In the genomic region with DNA sequence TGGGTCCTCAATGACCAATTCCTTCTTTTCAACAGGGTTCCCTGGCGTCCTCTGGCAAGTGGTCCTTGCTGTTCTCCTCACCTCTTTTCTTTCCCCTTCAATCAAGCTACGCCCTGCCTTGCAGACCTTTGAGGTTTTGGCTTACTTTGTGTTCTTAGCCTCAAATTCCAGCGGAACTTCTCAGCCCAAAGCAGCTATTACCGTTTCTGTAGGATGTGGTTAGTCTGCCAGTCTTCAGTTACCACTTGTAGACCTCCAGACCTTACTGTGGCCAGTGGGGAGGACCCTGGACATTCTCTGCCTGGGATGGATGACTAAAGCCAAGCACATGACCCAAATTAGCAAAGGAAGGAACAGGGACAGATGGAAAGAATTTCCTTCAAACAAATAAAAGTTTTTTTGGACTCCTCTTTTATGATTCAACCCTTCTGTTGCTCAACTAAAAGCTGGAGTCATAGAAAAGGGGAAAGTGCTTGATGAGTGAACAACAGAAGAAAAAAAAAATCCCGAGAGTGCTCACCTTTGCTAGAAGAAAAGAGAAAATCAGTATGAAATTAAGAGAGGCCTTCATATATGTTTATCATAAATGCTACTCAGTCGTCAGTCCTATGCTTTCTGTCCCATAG, we compare ENCODE assay signal across 13 mouse cellular contexts.
"Had no signal": no experiment of that assay in that cellular context is flagged by ENCODE, and none has a peak within 500 bp of the region (broad histone marks: within the 10 kb centered on the region; RNA-seq: fewer than 3 reads in every experiment).

No protein-coding gene starts in this region.

- H3K27ac ChIP-seq: kidney, postnatal 0 days; layer of hippocampus, adult 2 months; limb, embryonic 13.5 days; liver, embryonic 14.5 days; midbrain, embryonic 15.5 days; neural tube, embryonic 13.5 days; stomach, postnatal 0 days had no signal

- ATAC-seq: midbrain, embryonic 15.5 days had no signal

- H3K4me3 ChIP-seq: layer of hippocampus, adult 2 months; limb, embryonic 13.5 days; midbrain, embryonic 15.5 days; neural tube, embryonic 13.5 days had no signal

- DNase-seq: kidney, postnatal 4 days; left cerebral cortex, postnatal 4 days; lung, adult 18-20 months; right cerebral cortex, postnatal 14 days; thymus, postnatal 4 days had no signal

- H3K4me1 ChIP-seq: limb, embryonic 13.5 days; midbrain, embryonic 15.5 days; neural tube, embryonic 13.5 days had no signal

- H3K4me2 ChIP-seq: limb, embryonic 13.5 days; midbrain, embryonic 11.5 days; midbrain, embryonic 15.5 days; neural tube, embryonic 13.5 days had no signal

- H3K27me3 ChIP-seq: limb, embryonic 13.5 days; midbrain, embryonic 15.5 days; neural tube, embryonic 13.5 days had no signal

- H3K9ac ChIP-seq: limb, embryonic 13.5 days; liver, embryonic 14.5 days; midbrain, embryonic 15.5 days; neural tube, embryonic 13.5 days had no signal

- H3K9me3 ChIP-seq: limb, embryonic 13.5 days; midbrain, embryonic 15.5 days; neural tube, embryonic 13.5 days had no signal

- H3K36me3 ChIP-seq: limb, embryonic 13.5 days; midbrain, embryonic 15.5 days; neural tube, embryonic 13.5 days had no signal
